Mouse (Mus musculus): ENCODE measurements around the gene Gm42674. TPM values are rescaled to one million over a fixed set of nuclear protein-coding genes. Genes with fewer than 3 reads are reported as not detected.

Gm42674 gene
- polyA plus RNA-seq, 1 experiment from 2014 or later = not detected

- no peak overlapping the region for H3K9ac ChIP-seq (ENCODE audit: low read depth, low read length)
- H3K27ac ChIP-seq (replicated peaks; ENCODE audit: low read depth, low read length) = no peak overlapping the region
- ATAC-seq (ENCODE audit: low read depth) (no peak), DNase-seq (ENCODE audit: low spot score) (no peak)
- H3K9me3 ChIP-seq (ENCODE audit: control insufficient read depth, low read length) = 0 out of 2 replicates have a peak, but pooled peaks cover 5% of the 10 kb centered on the region
- H3K4me3 ChIP-seq (ENCODE audit: low read depth, low read length) = no peak overlapping the region
- H3K4me1 ChIP-seq (ENCODE audit: control insufficient read depth, insufficient read depth, low read length) = peaks cover 5% of the 10 kb centered on the region
- no peak overlapping the region for H3K4me2 ChIP-seq (ENCODE audit: low read depth, low read length)
- 94% methylated on average over 5 of the region's 5 CpGs for WGBS
- H3K36me3 ChIP-seq (ENCODE audit: control insufficient read depth, insufficient read depth, low read length) = no peaks in the 10 kb centered on the region
- no peaks in the 10 kb centered on the region for H3K27me3 ChIP-seq (replicated peaks; ENCODE audit: control insufficient read depth, insufficient read depth, low read length)
These were observed 20.6 kb upstream of the Gm42674 start for GRCm38 (mm10) chr3:90581141-90581540.

- H3K4me1 ChIP-seq (ENCODE audit: control insufficient read depth, insufficient read depth, low read length) = peaks cover 5% of the 10 kb centered on the region
- H3K36me3 ChIP-seq (ENCODE audit: control insufficient read depth, insufficient read depth, low read length) = no peaks in the 10 kb centered on the region
- 100% methylated on average over 1 of the region's 1 CpGs for WGBS
- H3K27me3 ChIP-seq (replicated peaks; ENCODE audit: control insufficient read depth, insufficient read depth, low read length) = no peaks in the 10 kb centered on the region
- no peak overlapping the region for H3K4me3 ChIP-seq (ENCODE audit: low read depth, low read length)
- ATAC-seq (ENCODE audit: low read depth) (no peak), DNase-seq (ENCODE audit: low spot score) (no peak)
- H3K9ac ChIP-seq (ENCODE audit: low read depth, low read length) = no peak overlapping the region
- no peak overlapping the region for H3K27ac ChIP-seq (replicated peaks; ENCODE audit: low read depth, low read length)
- H3K4me2 ChIP-seq (ENCODE audit: low read depth, low read length) = no peak overlapping the region
- 0 out of 2 replicates have a peak, but pooled peaks cover 5% of the 10 kb centered on the region for H3K9me3 ChIP-seq (ENCODE audit: control insufficient read depth, low read length)
These were observed 19.5 kb upstream of the Gm42674 start for GRCm38 (mm10) chr3:90582156-90582555.

GRCm38 (mm10) chr3:90582556-90582955 lies 19.1 kb upstream of the Gm42674 start:
- Histone ChIP-seq H3K9ac (ENCODE audit: low read depth, low read length) (no peak overlapping the region), H3K9me3 (ENCODE audit: control insufficient read depth, low read length) (0 out of 2 replicates have a peak, but pooled peaks cover 5% of the 10 kb centered on the region), H3K27ac (replicated peaks; ENCODE audit: low read depth, low read length) (no peak overlapping the region), H3K36me3 (ENCODE audit: control insufficient read depth, insufficient read depth, low read length) (no peaks in the 10 kb centered on the region), H3K27me3 (replicated peaks; ENCODE audit: control insufficient read depth, insufficient read depth, low read length) (no peaks in the 10 kb centered on the region), H3K4me1 (ENCODE audit: control insufficient read depth, insufficient read depth, low read length) (peaks cover 5% of the 10 kb centered on the region), H3K4me2 (ENCODE audit: low read depth, low read length) (no peak overlapping the region), H3K4me3 (ENCODE audit: low read depth, low read length) (no peak overlapping the region)
- DNase-seq (ENCODE audit: low spot score) (no peak), ATAC-seq (ENCODE audit: low read depth) (no peak)
- 88% methylated on average over 4 of the region's 4 CpGs for WGBS

- Histone ChIP-seq H3K27ac (replicated peaks; ENCODE audit: low read depth, low read length) (no peak overlapping the region), H3K4me2 (ENCODE audit: low read depth, low read length) (no peak overlapping the region), H3K4me3 (ENCODE audit: low read depth, low read length) (no peak overlapping the region), H3K9ac (ENCODE audit: low read depth, low read length) (no peak overlapping the region), H3K36me3 (ENCODE audit: control insufficient read depth, insufficient read depth, low read length) (no peaks in the 10 kb centered on the region), H3K4me1 (ENCODE audit: control insufficient read depth, insufficient read depth, low read length) (peaks cover 5% of the 10 kb centered on the region), H3K27me3 (replicated peaks; ENCODE audit: control insufficient read depth, insufficient read depth, low read length) (no peaks in the 10 kb centered on the region), H3K9me3 (ENCODE audit: control insufficient read depth, low read length) (0 out of 2 replicates have a peak, but pooled peaks cover 5% of the 10 kb centered on the region)
- DNase-seq (ENCODE audit: low spot score) (no peak), ATAC-seq (ENCODE audit: low read depth) (no peak)
- WGBS = 51% methylated on average over 3 of the region's 3 CpGs
These were observed 17.8 kb upstream of the Gm42674 start for GRCm38 (mm10) chr3:90583893-90584292.

- Histone ChIP-seq H3K36me3 (ENCODE audit: control insufficient read depth, insufficient read depth, low read length) (no peaks in the 10 kb centered on the region), H3K27me3 (replicated peaks; ENCODE audit: control insufficient read depth, insufficient read depth, low read length) (no peaks in the 10 kb centered on the region), H3K9me3 (ENCODE audit: control insufficient read depth, low read length) (0 out of 2 replicates have a peak, but pooled peaks cover 5% of the 10 kb centered on the region), H3K9ac (ENCODE audit: low read depth, low read length) (no peak overlapping the region; the same call in 1 of the 2 replicates), H3K4me3 (ENCODE audit: low read depth, low read length) (no peak overlapping the region), H3K4me2 (ENCODE audit: low read depth, low read length) (no peak overlapping the region), H3K4me1 (ENCODE audit: control insufficient read depth, insufficient read depth, low read length) (no peaks in the 10 kb centered on the region), H3K27ac (replicated peaks; ENCODE audit: low read depth, low read length) (peak overlapping the region; percentile 54; the same call in 1 of the 2 replicates)
- 28% methylated on average over 5 of the region's 5 CpGs for WGBS
- DNase-seq (ENCODE audit: low spot score) (peak; percentile 87), ATAC-seq (ENCODE audit: low read depth) (peak; percentile 60)
These were observed 16.1 kb upstream of the Gm42674 start for GRCm38 (mm10) chr3:90585595-90585994.

- DNase-seq (ENCODE audit: low spot score) (no peak), ATAC-seq (ENCODE audit: low read depth) (no peak)
- H3K27ac ChIP-seq (replicated peaks; ENCODE audit: low read depth, low read length) = peak overlapping the region; percentile 54
- 84% methylated on average over 15 of the region's 15 CpGs for WGBS
- H3K4me3 ChIP-seq (ENCODE audit: low read depth, low read length) = no peak overlapping the region
- H3K4me2 ChIP-seq (ENCODE audit: low read depth, low read length) = no peak overlapping the region
- H3K4me1 ChIP-seq (ENCODE audit: control insufficient read depth, insufficient read depth, low read length) = no peaks in the 10 kb centered on the region
- H3K9ac ChIP-seq (ENCODE audit: low read depth, low read length) = no peak overlapping the region; the same call in 1 of the 2 replicates
- 0 out of 2 replicates have a peak, but pooled peaks cover 5% of the 10 kb centered on the region for H3K9me3 ChIP-seq (ENCODE audit: control insufficient read depth, low read length)
- H3K36me3 ChIP-seq (ENCODE audit: control insufficient read depth, insufficient read depth, low read length) = no peaks in the 10 kb centered on the region
- H3K27me3 ChIP-seq (replicated peaks; ENCODE audit: control insufficient read depth, insufficient read depth, low read length) = no peaks in the 10 kb centered on the region
These were observed 15.6 kb upstream of the Gm42674 start for GRCm38 (mm10) chr3:90586016-90586643.

- Histone ChIP-seq H3K27me3 (replicated peaks; ENCODE audit: control insufficient read depth, insufficient read depth, low read length) (no peaks in the 10 kb centered on the region), H3K9me3 (ENCODE audit: control insufficient read depth, low read length) (0 out of 2 replicates have a peak, but pooled peaks cover 4% of the 10 kb centered on the region), H3K9ac (ENCODE audit: low read depth, low read length) (no peak overlapping the region), H3K4me2 (ENCODE audit: low read depth, low read length) (no peak overlapping the region), H3K27ac (replicated peaks; ENCODE audit: low read depth, low read length) (peak overlapping the region; percentile 53; the same call in 1 of the 2 replicates), H3K4me1 (ENCODE audit: control insufficient read depth, insufficient read depth, low read length) (no peaks in the 10 kb centered on the region), H3K36me3 (ENCODE audit: control insufficient read depth, insufficient read depth, low read length) (no peaks in the 10 kb centered on the region), H3K4me3 (ENCODE audit: low read depth, low read length) (no peak overlapping the region)
- ATAC-seq (ENCODE audit: low read depth) (peak; percentile 59), DNase-seq (ENCODE audit: low spot score) (peak; percentile 77)
- WGBS = 65% methylated on average over 8 of the region's 10 CpGs
These were observed 14.8 kb upstream of the Gm42674 start for GRCm38 (mm10) chr3:90586906-90587305.

- H3K4me3 ChIP-seq (ENCODE audit: low read depth, low read length) = no peak overlapping the region
- no peaks in the 10 kb centered on the region for H3K36me3 ChIP-seq (ENCODE audit: control insufficient read depth, insufficient read depth, low read length)
- no peaks in the 10 kb centered on the region for H3K9me3 ChIP-seq (ENCODE audit: control insufficient read depth, low read length)
- H3K9ac ChIP-seq (ENCODE audit: low read depth, low read length) = no peak overlapping the region
- no peaks in the 10 kb centered on the region for H3K4me1 ChIP-seq (ENCODE audit: control insufficient read depth, insufficient read depth, low read length)
- H3K4me2 ChIP-seq (ENCODE audit: low read depth, low read length) = no peak overlapping the region
- H3K27ac ChIP-seq (replicated peaks; ENCODE audit: low read depth, low read length) = peak overlapping the region; percentile 53; the same call in 1 of the 2 replicates
- H3K27me3 ChIP-seq (replicated peaks; ENCODE audit: control insufficient read depth, insufficient read depth, low read length) = no peaks in the 10 kb centered on the region
- DNase-seq (ENCODE audit: low spot score) (peak; percentile 42), ATAC-seq (ENCODE audit: low read depth) (no peak)
- WGBS = 86% methylated on average over 14 of the region's 14 CpGs
These were observed 14.2 kb upstream of the Gm42674 start for GRCm38 (mm10) chr3:90587361-90588101.

All from embryonic facial prominence, embryonic 14.5 days (tissue).